Mouse (Mus musculus) MEL (cell line): ENCODE data around the gene Helz2.

Experiments
- CTCF ChIP-seq, 3 experiments: IDR thresholded peaks in 2 of 3; conservative IDR thresholded peaks in 1 of 3; 2 replicates each; pipeline ENCODE4 v1.5.1; 2011 to 2012; ENCODE audit warnings: low read length in 3 of 3, low read depth in 2 of 3, mild to moderate bottlenecking in 2 of 3, improper control_type of control experiment in 1 of 3, inconsistent platforms in 1 of 3, mixed read lengths in 1 of 3, moderate library complexity in 1 of 3; ENCODE audit not compliant: control insufficient read depth in 1 of 3, insufficient read depth in 1 of 3, poor library complexity in 1 of 3, severe bottlenecking in 1 of 3
- MYC ChIP-seq: IDR thresholded peaks from 2 replicates; pipeline ENCODE4 v1.6.1; 2011; ENCODE audit warnings: low read depth, mild to moderate bottlenecking, low read length, improper control_type of control experiment, moderate library complexity
- ZMIZ1 ChIP-seq: IDR thresholded peaks from 2 replicates; pipeline ENCODE4 v1.6.1; 2012; ENCODE audit warnings: low read depth, mild to moderate bottlenecking, inconsistent platforms, low read length, improper control_type of control experiment, moderate library complexity

- TF ChIP-seq CTCF (IDR thresholded peaks at IDR 0.05 in 2 of 3, conservative IDR thresholded peaks at IDR 0.05 in 1 of 3; ENCODE audit: control insufficient read depth in 1 of 3, insufficient read depth in 1 of 3, low read depth in 2 of 3, low read length in 3 of 3, poor library complexity in 1 of 3, severe bottlenecking in 1 of 3) (no peak), ZMIZ1 (no peak), MYC (no peak)
These were observed 7.4 kb upstream of the Helz2 start for GRCm38 (mm10) chr2:181249217-181249616.
